25 mouse cellular contexts compared by ENCODE assay signal in the genomic region with DNA sequence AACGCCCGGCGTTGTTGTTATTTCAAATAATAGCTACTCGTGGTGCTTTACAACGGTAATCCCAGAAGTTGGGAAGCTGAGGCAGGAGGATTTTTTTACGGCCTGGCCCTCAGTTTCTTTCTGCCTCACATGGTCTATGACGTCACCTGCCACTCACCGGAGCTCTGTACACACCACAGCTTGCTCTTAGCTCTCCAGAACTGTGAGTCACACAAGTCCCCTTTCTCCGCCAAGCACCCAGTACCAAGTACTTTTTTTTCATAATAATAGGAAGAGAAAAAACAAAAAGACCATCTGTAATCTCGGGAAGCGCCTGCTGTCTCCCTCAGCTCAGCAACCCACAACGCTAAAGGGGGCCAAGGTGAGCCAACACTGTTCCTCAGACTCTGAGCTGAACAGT. TPM values are rescaled to one million over a fixed set of nuclear protein-coding genes. Genes with fewer than 3 reads are reported as not detected.
"Had no signal": no experiment of that assay in that cellular context is flagged by ENCODE, and none has a peak within 500 bp of the region (broad histone marks: within the 10 kb centered on the region; RNA-seq: fewer than 3 reads in every experiment).

No protein-coding gene starts in this region.

- H3K9ac ChIP-seq: limb, embryonic 15.5 days; liver, embryonic 12.5 days; liver, embryonic 15.5 days; lung, embryonic 15.5 days; midbrain, embryonic 13.5 days; neural tube, embryonic 13.5 days; stomach, embryonic 15.5 days had no signal

- H3K27me3 ChIP-seq: neural tube, embryonic 13.5 days had no signal

- H3K4me3 ChIP-seq: limb, embryonic 15.5 days; liver, embryonic 12.5 days; liver, embryonic 15.5 days; lung, embryonic 15.5 days; megakaryocyte, embryonic 14.5 days; midbrain, embryonic 10.5 days; midbrain, embryonic 13.5 days; myocyte; neural tube, embryonic 13.5 days; stomach, embryonic 15.5 days had no signal

- H3K27ac ChIP-seq: kidney, postnatal 0 days; limb, embryonic 15.5 days; liver, embryonic 12.5 days; liver, embryonic 15.5 days; lung, embryonic 15.5 days; midbrain, embryonic 10.5 days; midbrain, embryonic 13.5 days; neural tube, embryonic 13.5 days; stomach, embryonic 15.5 days had no signal

- H3K36me3 ChIP-seq: limb, embryonic 15.5 days; liver, embryonic 12.5 days; liver, embryonic 15.5 days; lung, embryonic 15.5 days; midbrain, embryonic 10.5 days; midbrain, embryonic 13.5 days; neural tube, embryonic 13.5 days; stomach, embryonic 15.5 days had no signal

- H3K4me2 ChIP-seq: limb, embryonic 15.5 days; liver, embryonic 12.5 days; liver, embryonic 15.5 days; lung, embryonic 15.5 days; midbrain, embryonic 13.5 days; neural tube, embryonic 13.5 days; stomach, embryonic 15.5 days had no signal

- DNase-seq: kidney, adult 2 months; kidney, postnatal 25 days; lung, adult 18-20 months; lung, postnatal 10 days; lung, postnatal 36 days; retina, postnatal 1 day; right cerebral cortex, postnatal 25 days; spleen, adult 18-20 months; thymus, postnatal 25 days had no signal

- H3K4me1 ChIP-seq: liver, embryonic 15.5 days; lung, embryonic 15.5 days; stomach, embryonic 15.5 days had no signal

- H3K9me3 ChIP-seq: limb, embryonic 15.5 days; liver, embryonic 12.5 days; liver, embryonic 15.5 days; lung, embryonic 15.5 days; midbrain, embryonic 10.5 days; midbrain, embryonic 13.5 days; neural tube, embryonic 13.5 days; stomach, embryonic 15.5 days had no signal

- ATAC-seq: intestine, postnatal 0 days; liver, embryonic 12.5 days; midbrain, embryonic 13.5 days; midbrain, embryonic 16.5 days had no signal

RNA-seq across cellular contexts. Expression of a gene that starts 21.1 kb away (rescaled TPM):
- total RNA-seq: monocyte, adult 5-6 weeks; neutrophil, adult 5-6 weeks had no signal

RNA-seq across cellular contexts. Expression of a gene that starts 51.0 kb away (rescaled TPM):
- polyA plus RNA-seq: thymus, postnatal 0 days had no signal
